Mouse (Mus musculus) E14TG2a.4 (cell line): ENCODE measurements at regions not wholly inside any gene's neighbourhood (a gene's known extent, or its start where the extent isn't known, plus 50 kb on each side); places are given as distances from the start of the nearest gene placed in this dataset.

Experiments
- H3K27me3 ChIP-seq: 2 replicates; pipeline ENCODE4 v1.6.1; 2014; ENCODE audit warnings: low read length, control low read depth; ENCODE audit not compliant: insufficient read depth
- H3K36me3 ChIP-seq: 2 replicates; pipeline ENCODE4 v1.6.1; 2014; ENCODE audit warnings: low read length, control low read depth; ENCODE audit not compliant: insufficient read depth
- H3K4me1 ChIP-seq: replicated peaks from 2 replicates; pipeline ENCODE4 v1.6.1; 2014; ENCODE audit warnings: low read depth, low read length, control low read depth
- H3K4me3 ChIP-seq: replicated peaks from 2 replicates; pipeline ENCODE4 v1.5.1; 2014; ENCODE audit warnings: mild to moderate bottlenecking, low read length
- H3K9me3 ChIP-seq: 2 replicates; pipeline ENCODE4 v1.6.1; 2014; ENCODE audit warnings: low read length, control low read depth
- CTCF ChIP-seq: conservative IDR thresholded peaks from 2 replicates; pipeline ENCODE4 v1.5.1; 2014; ENCODE audit warnings: low read length
- NANOG ChIP-seq: IDR thresholded peaks from 2 replicates; pipeline ENCODE4 v1.6.1; 2014; ENCODE audit warnings: borderline replicate concordance, low read length, mixed read lengths
- POU5F1 ChIP-seq: IDR thresholded peaks from 2 replicates; pipeline ENCODE4 v1.6.1; 2014; ENCODE audit warnings: low read length, borderline replicate concordance

DNA sequence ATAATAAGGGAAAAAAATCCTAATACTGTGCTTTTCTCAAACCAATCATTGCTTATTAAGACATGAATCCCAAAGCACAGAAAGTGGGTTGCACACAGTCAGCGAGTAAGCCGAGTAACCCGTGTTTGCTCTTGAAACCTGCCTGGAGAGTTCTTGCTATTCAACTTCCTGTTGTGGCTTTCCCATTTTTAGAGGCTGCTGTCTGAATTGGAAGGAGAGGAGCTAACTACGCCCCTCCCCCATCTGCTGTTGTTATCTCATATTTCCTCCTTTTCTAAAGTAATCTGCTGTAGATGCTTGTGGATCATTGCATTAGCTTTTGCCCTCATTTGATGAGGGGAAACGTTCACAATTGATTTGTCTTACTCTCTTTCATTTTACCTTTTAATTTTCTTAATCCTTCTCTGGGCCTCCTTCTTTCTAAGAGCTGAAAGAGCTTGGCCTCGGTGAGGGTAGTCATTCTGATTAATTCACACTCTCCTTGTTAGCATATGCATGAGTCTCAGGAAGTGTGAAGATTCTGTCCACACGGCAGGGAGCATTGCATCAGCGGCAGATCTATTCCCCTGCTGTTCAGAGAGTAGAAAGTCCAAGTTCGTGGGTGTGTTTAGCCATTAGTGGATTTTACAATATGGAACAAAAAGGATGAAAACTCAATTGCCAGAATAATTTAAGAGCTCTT is 1501.8 kb upstream of the Slc10a2 start:
- H3K27me3 ChIP-seq, result no peaks in the 10 kb centered on the region
- no peak overlapping the region for H3K4me3 ChIP-seq
- no peaks in the 10 kb centered on the region for H3K9me3 ChIP-seq
- TF ChIP-seq NANOG (no peak; the same call in 1 of the 2 replicates), CTCF (no peak), POU5F1 (no peak)
- no peaks in the 10 kb centered on the region for H3K4me1 ChIP-seq
- H3K36me3 ChIP-seq, result no peaks in the 10 kb centered on the region

GRCm38 (mm10) chr8:6604232-6604804 is 1499.2 kb upstream of the Slc10a2 start:
- no peak for TF ChIP-seq NANOG
- no peak for TF ChIP-seq CTCF
- no peaks in the 10 kb centered on the region for H3K27me3 ChIP-seq
- H3K36me3 ChIP-seq, result no peaks in the 10 kb centered on the region
- H3K4me1 ChIP-seq, result no peaks in the 10 kb centered on the region
- H3K4me3 ChIP-seq, result no peak overlapping the region
- H3K9me3 ChIP-seq, result no peaks in the 10 kb centered on the region

DNA sequence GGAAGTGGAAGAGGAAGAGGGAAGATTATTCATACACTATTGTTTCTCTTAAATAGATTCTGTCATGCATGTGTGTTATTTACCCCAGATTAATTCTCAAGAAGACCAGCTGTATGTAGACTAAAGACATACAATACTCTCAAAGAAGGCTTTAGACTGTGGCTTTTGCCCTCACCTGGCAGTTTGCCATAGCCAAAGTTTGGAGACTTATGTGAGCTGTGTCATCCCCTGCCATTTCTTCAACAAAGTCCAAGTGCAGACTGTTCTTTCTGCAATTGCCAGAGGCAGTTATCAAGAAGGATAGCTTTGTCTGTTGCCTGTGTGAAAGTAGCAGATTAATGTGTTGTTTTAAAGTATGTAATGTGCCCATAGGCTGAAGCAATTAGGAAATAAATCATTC is 1485.0 kb upstream of the Slc10a2 start:
- TF ChIP-seq NANOG (no peak), CTCF (no peak), POU5F1 (no peak)
- Histone ChIP-seq H3K27me3 (no peaks in the 10 kb centered on the region), H3K4me1 (no peaks in the 10 kb centered on the region), H3K4me3 (no peak overlapping the region), H3K36me3 (no peaks in the 10 kb centered on the region), H3K9me3 (no peaks in the 10 kb centered on the region)

DNA sequence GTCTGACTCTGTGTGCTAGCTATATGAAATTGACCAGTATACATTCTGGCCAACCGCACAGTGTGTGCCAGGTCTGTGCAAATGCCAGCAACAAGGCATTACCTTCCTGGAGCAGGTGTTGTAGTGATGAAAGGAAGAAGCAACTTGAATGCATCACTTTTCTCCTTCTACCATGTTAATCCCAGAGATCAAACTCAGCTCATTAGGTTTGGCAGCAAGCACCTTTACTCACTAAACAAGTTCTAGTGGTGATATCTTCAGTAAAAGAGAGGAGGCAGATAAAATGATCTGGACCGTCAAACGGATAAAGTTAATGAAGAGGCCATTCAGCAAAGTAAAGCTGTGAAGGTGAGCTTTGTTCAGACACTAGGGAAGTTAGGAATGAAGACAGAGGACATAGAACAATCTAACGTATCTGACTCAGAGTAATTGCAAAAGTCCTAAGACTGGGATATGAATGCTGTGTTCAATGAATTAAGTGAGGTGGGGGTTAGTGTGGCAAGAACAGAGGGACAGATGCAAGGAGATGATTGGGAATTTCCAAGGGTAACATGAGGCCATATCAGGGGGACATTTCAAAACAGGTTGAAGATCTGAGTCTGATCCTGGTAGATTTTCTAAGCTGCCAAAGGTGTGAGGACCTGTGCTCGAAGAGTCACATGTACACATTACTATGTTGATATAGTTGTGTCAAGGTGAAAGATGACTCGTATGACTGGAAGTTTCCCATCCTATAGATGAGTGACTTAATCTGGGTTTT is 1478.4 kb upstream of the Slc10a2 start:
- no peaks in the 10 kb centered on the region for H3K9me3 ChIP-seq
- TF ChIP-seq NANOG (no peak), CTCF (no peak), POU5F1 (no peak)
- no peaks in the 10 kb centered on the region for H3K27me3 ChIP-seq
- no peak overlapping the region for H3K4me3 ChIP-seq
- H3K36me3 ChIP-seq, result no peaks in the 10 kb centered on the region
- no peaks in the 10 kb centered on the region for H3K4me1 ChIP-seq

GRCm38 (mm10) chr8:6582732-6583131 is 1477.6 kb upstream of the Slc10a2 start:
- TF ChIP-seq NANOG (no peak), CTCF (no peak), POU5F1 (no peak)
- Histone ChIP-seq H3K36me3 (no peaks in the 10 kb centered on the region), H3K4me1 (no peaks in the 10 kb centered on the region), H3K9me3 (no peaks in the 10 kb centered on the region), H3K27me3 (no peaks in the 10 kb centered on the region), H3K4me3 (no peak overlapping the region)

DNA sequence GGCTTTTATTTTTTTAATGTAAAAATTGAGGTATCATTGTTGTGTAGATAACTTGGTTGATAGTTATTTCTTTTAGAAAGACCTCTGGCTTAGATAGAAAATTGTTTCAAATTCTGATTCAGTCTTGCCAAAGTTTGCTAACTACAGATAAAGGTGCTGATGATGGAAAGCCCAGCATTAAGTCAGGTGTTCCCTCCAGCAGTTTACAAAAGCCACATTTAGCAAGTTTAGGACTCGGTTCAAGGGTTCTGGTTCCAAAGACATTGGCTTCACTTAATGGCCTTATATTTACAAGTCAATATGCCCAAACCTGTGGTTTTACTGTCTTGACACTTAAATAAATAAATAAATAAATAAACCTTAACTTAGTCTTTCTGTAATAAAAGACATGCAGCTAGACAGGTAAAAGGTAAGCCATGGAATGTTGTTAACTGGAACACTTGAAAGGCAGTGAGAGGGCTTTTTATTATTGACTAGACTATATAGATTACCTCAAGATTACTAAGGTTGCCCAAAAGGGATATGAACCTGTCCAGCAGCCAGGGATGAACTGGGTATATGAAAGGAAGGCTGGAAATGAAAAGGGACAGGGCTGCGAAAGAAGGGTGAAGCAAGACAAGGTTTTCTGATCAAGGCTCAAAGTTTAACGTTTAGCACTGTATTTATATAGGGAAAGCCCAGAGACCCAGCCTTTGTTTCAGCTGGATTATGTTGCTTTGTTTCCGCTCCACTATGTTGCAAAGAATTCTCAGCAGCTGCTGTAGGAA is 1472.9 kb upstream of the Slc10a2 start:
- Histone ChIP-seq H3K4me1 (no peaks in the 10 kb centered on the region), H3K4me3 (no peak overlapping the region), H3K36me3 (no peaks in the 10 kb centered on the region), H3K9me3 (no peaks in the 10 kb centered on the region), H3K27me3 (no peaks in the 10 kb centered on the region)
- no peak for TF ChIP-seq NANOG
- no peak for TF ChIP-seq POU5F1
- TF ChIP-seq CTCF, result no peak

DNA sequence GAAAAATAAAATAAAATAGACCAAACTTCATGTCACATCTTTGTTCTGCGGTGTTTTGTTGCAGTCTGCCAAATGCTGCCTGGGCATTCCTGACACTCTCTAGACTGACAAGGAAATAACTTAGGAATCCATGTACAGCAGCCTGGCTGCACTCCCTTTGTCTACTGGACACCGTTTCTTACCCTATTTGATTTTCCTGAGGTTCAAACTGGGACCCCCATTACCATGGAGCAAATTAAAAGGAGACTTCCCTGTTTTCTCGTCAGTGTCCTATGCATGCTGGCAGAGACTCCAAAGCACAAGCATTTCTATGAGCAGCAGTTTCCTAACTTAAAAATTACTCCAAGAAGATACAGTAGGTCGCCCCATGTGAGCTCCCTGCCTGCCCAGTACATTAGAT is 1470.1 kb upstream of the Slc10a2 start:
- no peaks in the 10 kb centered on the region for H3K27me3 ChIP-seq
- no peak overlapping the region for H3K4me3 ChIP-seq
- no peaks in the 10 kb centered on the region for H3K36me3 ChIP-seq
- TF ChIP-seq CTCF, result no peak
- TF ChIP-seq POU5F1, result no peak
- no peak for TF ChIP-seq NANOG
- H3K9me3 ChIP-seq, result no peaks in the 10 kb centered on the region
- H3K4me1 ChIP-seq, result no peaks in the 10 kb centered on the region

DNA sequence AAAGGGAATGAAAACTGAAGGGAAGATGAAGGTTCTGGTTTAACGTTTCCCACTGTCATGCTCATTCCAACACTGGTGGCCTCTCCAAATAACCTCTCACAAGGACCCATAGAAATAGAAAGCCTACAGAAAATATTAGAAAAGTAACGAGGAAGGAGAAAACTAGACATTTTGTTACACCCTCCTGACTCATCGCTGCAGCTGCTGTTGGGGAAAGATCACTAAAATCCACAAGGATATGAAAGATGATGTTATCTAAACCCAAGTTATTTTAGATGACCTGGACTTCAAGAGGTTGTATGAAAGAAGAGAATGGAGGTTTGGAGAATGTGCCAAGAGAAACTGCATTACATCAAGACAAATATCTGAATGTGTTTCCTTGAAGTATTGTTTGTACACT is 1468.3 kb upstream of the Slc10a2 start:
- Histone ChIP-seq H3K4me1 (no peaks in the 10 kb centered on the region), H3K36me3 (no peaks in the 10 kb centered on the region), H3K9me3 (no peaks in the 10 kb centered on the region), H3K27me3 (no peaks in the 10 kb centered on the region), H3K4me3 (no peak overlapping the region)
- no peak for TF ChIP-seq POU5F1
- no peak for TF ChIP-seq NANOG
- no peak for TF ChIP-seq CTCF
